Mouse (Mus musculus): Measurements from ENCODE around the gene 2610008E11Rik.
A peak's percentile ranks its signal among the peaks of the same experiment; 100 is the strongest.
"Not testable (repeated sequence)": the region's sequence is repeated elsewhere in the genome, so short reads cannot be mapped to it uniquely, and the experiment has no call there.

The 2610008E11Rik gene

DNA sequence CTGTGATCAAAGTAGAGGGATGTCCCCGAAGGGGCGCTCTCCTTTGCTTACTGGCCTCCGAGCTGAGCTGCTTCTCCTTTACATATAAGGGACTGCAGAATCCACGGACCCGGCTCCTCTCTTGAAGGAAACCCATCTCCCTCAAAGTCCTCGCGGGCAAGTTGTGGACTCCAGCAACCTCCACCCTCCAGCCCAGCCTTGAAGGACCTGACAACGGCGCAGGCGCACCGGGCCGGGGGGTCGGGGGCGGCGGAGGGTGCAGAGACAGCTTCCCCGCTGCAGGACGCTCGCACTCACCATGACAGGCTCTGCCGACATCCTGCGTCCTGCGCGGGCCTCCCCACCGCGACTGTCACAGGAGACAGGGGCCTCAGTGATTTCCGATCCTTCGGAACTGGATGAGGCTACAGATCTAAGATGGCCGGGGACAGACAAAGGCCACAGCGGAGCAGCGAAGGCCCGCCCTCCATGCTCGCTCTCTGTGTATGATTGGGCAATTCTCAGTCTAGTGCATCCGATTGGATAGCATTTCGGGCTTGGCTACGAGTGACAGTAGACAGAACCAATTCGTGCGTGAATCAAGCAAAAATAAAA, at the start of gene 2610008E11Rik:
Gene 2610008E11Rik, minus strand, starts transcription at position 440 of the 594 bp plus-strand sequence.
- peak; percentile 90 for DNase-seq (ENCODE audit: low spot score)

DNA sequence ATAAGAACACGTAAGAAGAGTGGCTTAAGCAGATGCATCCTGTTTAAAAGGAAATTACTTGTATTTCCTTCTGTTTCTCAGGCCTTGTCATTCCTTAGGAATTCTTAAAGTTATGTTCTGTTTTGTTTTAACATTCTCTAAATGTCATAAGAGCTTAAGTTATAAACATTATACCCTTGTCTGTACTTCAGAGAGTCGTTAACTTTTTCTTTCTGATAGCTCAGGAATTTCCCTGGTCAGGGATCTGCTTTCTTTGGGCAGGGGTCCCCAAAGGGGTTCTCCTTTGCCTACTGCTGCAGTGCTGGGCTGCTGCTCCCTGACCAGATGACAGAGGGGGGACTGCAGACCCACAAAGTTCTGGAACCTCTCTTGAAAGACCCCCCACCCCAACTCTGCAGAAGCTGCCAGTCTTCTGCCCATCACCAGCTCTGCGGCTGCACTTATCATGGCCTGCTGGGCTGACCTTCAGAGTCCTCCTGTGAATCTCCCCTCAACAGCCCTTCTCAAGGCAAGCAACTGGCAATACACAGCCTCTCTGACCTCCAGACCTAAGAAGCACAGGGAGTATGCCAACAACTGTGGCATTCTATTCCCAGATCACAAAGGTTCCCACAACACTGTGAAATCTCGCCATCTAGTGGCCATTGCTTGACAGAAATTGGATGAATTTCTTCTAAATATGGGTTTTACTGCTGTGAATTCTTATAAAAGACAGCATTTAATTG, 18.9 kb upstream of the 2610008E11Rik start:
- DNase-seq (ENCODE audit: low spot score): peak; percentile 73

DNA sequence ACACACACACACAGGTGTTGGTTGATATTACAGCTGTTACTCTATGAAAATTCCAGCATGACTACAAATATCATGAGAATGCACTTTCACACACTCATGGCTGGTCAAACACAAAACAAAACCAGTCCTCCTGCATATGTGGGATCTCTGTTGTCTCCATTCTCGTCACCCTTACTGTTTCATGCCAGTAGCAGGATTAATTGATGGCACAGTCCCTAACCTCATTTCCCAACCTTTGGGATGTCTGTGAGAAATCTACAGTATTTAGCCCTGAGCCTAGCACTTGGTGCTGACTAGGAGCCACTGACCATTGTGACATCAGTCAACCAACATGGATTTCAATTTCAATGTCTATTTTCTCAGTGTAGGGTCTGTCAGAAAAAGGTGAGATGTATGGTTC, 17.7 kb upstream of the 2610008E11Rik start:
- DNase-seq (ENCODE audit: low spot score): no peak

DNA sequence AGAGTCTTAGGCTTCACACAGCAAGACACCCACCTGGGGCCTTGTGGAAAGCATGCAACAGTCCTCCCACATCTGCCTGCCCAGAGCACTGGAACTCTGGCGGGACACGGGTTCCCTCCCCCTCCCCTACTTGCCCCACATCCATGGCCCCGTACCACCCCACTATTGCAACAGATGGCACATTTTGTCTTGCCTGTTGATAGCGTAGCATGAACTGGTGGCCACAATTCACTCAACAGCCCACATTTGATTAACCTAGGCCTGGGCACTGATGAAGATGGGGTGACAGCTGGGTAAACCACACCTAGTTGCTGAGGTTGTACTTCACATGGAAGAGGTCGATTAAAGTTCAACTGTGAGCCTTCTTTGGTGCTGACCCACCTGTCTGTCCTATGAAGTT, 13.1 kb upstream of the 2610008E11Rik start:
- DNase-seq (ENCODE audit: low spot score): no peak

DNA sequence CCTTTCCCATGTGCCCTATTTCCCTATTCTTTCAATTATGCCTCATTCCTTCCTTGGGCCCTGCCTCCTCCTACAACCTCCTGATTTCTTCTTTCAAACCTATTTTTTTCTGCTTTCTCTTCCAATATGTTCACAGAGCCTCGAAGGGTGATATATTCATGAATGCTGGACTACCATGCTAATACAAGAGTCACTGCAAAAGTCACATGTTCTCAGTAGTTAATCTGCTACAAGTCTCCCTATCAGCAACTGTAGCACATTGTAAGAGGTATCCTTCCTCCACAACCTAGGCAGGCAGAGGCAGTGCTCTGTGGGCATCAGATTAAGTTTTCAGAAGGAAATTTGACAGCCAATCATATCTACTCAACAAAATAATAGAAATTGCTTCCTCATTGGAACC, 11.8 kb upstream of the 2610008E11Rik start:
- DNase-seq (ENCODE audit: low spot score): no peak

DNA sequence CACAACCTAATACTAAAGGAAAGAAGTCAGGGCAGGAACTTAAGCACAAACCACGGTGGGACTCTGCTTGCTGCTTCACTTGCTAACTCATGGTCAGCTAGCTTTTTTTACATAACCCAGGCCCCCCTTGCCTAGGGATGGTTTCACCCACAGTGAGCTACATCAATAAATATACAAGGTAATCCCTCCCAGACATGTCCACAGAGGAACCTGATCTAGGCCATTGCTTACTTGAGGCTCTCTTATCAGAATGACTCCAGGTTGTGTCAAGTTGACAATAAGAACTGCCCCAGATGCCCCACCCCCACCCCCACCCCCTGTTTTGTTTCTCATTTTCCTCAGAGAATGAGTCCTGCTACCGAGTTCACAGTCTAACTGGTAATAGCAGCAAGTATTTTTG, 10.1 kb upstream of the 2610008E11Rik start:
- DNase-seq (ENCODE audit: low spot score): no peak

DNA sequence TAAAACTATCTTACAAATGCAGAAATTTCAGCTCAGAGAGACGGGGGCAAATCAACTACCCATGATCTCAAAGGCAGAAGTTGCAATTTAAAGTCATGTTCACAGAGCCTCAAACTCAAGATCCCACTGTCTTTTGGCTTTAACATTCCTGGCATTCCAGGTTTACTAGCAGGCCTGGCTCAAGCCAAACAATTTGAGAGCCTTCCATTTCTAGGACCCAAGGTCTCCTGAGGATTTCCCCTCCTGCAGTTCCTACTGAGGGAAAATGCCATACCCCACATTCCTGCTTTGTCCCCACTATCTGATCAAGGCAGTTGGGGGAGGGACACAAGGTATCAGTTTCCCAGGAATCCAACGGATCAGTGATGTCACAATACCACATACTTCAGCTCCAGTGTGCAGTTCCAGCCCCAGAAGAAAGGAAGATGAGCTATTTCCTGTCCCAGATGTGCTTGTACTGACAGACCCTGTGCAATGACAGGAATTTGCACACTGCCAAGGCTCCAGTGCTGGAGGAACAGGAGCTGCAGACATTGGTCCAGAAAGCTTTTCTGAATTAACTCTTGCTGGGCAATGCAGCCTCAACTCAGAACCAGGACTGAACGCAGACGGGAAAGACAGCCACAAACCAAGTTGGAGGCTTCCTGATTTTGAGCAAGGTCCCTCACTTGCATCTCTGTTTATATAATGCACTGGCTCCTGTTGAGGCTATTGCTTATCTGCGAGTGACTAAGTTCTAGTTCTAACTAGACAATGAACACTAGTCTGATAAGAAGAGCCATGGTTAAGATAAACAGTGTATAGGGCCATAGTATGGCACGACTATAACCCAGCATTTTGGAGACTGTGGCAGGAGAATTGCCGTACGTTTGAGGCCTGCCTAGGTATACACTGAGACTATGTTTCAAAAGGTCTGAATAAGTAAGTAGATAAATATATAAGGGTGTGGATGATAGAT, 9.2 kb upstream of the 2610008E11Rik start:
- DNase-seq (ENCODE audit: low spot score): no peak

DNA sequence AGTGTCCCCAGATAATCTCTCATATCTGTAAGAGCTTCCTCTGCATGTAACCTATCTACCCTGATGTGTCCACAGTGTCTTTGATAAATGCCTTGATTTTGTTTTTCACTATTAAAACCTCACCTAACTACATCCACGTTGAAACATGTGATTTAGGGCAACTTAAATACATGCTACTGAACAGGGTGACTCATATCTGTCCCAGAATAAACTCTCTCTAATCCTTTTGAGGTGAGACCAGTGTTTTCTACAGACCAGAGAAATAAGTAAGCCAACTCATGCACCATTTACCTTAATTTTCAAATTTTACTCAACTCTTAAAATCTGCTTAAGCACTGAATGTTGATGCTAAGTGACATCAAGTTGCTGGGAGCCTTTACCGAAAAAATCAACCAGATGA, 694 bp downstream of the 2610008E11Rik start:
- DNase-seq (ENCODE audit: low spot score): no peak

DNA sequence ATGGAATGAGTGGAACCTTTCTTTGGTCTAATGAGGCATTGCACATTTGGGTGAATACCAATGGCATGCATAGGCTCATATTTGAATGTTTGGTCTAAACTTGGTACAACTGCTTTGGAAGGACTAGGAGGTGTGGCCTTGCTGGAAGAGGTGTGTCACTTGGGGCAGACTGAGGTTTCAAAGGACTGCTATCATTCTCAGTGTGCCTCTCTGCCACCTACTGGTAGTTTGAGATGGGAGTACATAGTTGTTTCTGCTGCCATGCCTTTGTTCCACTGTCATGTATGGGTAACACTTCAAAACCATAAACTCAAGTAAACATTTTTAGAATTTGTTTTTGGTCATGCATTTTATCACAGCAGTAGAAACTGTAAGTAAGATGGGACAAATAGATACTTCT, 5.7 kb downstream of the 2610008E11Rik start:
- DNase-seq (ENCODE audit: low spot score): no peak

DNA sequence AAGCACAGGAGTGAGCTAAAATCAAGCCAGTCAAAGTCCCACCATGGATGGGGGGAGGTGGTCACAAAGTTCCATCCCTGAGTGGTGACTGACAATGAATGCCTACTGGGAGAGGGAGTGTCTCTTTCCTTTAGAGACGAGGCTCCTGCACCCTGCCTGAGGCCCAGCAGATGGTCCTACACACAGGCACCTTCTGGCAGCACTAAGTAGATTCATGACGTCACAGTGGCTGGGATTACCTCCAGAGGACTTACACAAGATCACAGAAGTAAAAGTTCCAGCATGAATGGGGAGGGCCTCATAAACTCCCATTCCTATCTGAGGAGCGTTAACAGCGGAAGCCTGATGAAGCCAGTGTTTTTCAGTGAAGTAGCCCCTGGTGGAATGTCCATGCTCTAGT, 8.4 kb downstream of the 2610008E11Rik start:
- no peak for DNase-seq (ENCODE audit: low spot score)

DNA sequence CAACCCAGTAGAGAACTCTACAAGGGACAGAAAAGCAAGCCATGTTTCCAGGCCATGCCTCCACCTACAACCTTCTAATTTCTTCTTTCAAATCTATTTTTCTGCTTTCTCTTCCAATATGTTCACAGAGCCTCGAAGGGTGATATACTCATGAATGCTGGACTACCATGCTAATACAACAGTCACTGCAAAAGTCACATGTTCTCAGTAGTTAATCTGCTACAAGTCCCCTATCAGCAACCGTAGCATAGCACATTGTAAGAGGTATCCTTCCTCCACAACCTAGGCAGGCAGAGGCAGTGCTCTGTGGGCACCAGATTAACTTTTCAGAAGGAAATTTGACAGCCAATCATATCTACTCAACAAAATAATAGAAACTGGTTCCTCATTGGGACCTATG, 10.8 kb downstream of the 2610008E11Rik start:
- DNase-seq (ENCODE audit: low spot score): no peak

DNA sequence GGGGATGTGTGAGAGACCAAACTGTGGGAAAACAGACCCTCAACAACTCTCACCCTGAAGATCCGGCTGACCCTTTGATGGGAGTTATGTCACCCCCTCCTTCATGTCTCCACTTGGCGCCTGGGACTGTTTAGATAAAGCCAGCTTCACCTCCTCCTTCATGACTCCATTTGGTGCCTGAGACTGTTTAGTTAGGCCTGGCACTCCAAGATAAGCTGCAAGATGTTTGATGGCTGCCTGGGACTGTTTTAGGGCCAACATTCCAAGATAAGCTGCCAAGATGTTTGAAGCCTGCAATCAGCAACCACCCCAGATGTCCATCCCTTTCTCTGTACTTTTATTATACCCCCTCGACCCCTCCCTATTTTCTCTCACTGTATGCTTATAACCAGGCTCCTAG, 40.0 kb downstream of the 2610008E11Rik start:
- not testable (repeated sequence) for DNase-seq (ENCODE audit: low spot score)

DNA sequence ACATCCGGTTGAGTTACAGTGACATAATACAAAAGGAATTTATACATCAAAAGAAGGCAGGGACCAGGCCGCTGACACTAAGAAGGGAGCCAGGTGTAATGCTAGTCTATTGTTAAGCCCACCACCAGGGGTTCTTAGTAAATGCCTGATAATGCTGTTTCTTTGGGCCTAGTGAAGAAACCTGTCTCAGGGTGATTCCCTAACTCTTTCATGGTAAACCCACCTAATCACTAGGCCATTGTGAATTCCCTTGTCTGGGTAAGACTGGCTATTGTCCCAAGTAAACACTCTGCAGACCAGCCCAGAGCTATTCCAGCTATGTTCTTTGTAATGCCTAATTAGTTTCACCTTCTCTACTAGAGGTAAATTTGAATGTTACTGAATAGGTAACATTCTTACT, 54.9 kb downstream of the 2610008E11Rik start:
- DNase-seq (ENCODE audit: low spot score): not testable (repeated sequence)

DNA sequence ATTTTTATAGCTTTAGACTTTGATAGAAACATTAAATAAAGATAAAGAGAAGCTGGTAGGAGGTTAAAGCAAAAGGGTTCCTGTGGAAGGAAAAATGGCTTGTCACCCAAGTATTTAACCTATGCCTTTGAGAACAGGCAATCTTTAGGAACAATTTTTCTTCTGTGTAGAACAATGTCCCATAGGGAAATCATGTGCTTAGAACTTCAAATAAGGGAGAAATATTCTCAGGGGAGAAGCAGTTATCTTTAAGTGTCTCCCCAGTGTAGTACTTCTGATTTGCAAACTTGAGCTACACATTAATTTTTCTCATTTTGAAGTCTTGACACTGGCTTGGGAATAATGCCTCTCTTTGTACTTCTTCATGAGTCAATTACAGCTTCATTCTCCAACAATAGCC, 69.0 kb downstream of the 2610008E11Rik start, which contains the start of gene Olfr57:
Gene Olfr57, plus strand, starts transcription at position 301 of the 400 bp plus-strand sequence.
- no peak for DNase-seq (ENCODE audit: low spot score)

All from testis, postnatal 10 days (tissue).